Mouse (Mus musculus) left cerebral cortex, postnatal 14 days (tissue): Measurements from ENCODE around the gene Igfbp3. TPM values are rescaled to one million over a fixed set of nuclear protein-coding genes. Genes with fewer than 3 reads are reported as not detected.

ENCODE experiments used
- DNase-seq, 2 experiments: peaks; one replicate each; pipeline ENCODE4 v3.0.0; 2021 to 2022; ENCODE audit warnings: low spot score in 2 of 2, mixed read lengths in 1 of 2
- intact Hi-C: fragments of 180-260 bp; cut with DNase I; formaldehyde crosslinking; loops from one replicate; pipeline ENCODE4 v1.15.1; 2025
- total RNA-seq, 2 experiments: library from RNA; stranded (reverse); gene quantifications; 2 replicates each; pipeline ENCODE4 v1.2.3; 2021

Gene Igfbp3
- total RNA-seq, 2 experiments from 2014 or later, result 16.0 to 23.2 TPM

- intact Hi-C loops, result no loop called here
- no peak for DNase-seq
These were observed 29.3 kb downstream of the Igfbp3 start for GRCm38 (mm10) chr11:7184420-7184819.

GRCm38 (mm10) chr11:7182409-7183042 lies 31.2 kb downstream of the Igfbp3 start:
- intact Hi-C loops, result no loop called here

GRCm38 (mm10) chr11:7179276-7179675 lies 34.4 kb downstream of the Igfbp3 start:
- intact Hi-C loops, result no loop called here
- DNase-seq, result no peak

More at GRCm38 (mm10) chr11:7182409-7183042, 31.2 kb downstream of the Igfbp3 start:
- DNase-seq, result no peak

- intact Hi-C loops, result no loop called here
These were observed 35.0 kb downstream of the Igfbp3 start for GRCm38 (mm10) chr11:7178724-7179123.

GRCm38 (mm10) chr11:7173664-7174063 lies 40.1 kb downstream of the Igfbp3 start:
- no peak for DNase-seq
- intact Hi-C loops, result no loop called here

More at GRCm38 (mm10) chr11:7178724-7179123, 35.0 kb downstream of the Igfbp3 start:
- no peak for DNase-seq

GRCm38 (mm10) chr11:7169645-7170044 lies 44.1 kb downstream of the Igfbp3 start:
- no peak for DNase-seq
- intact Hi-C loops, result no loop called here

GRCm38 (mm10) chr11:7164416-7164815 lies 49.3 kb downstream of the Igfbp3 start:
- intact Hi-C loops, result no loop called here
- no peak for DNase-seq

GRCm38 (mm10) chr11:7161502-7162174 lies 52.1 kb downstream of the Igfbp3 start:
- intact Hi-C loops, result no loop called here
- DNase-seq, result peak; percentile 52 to 60

GRCm38 (mm10) chr11:7160637-7161101 lies 53.1 kb downstream of the Igfbp3 start:
- DNase-seq, result no peak
- intact Hi-C loops, result no loop called here

GRCm38 (mm10) chr11:7160146-7160545 lies 53.6 kb downstream of the Igfbp3 start:
- intact Hi-C loops, result no loop called here

GRCm38 (mm10) chr11:7158196-7158595 lies 55.5 kb downstream of the Igfbp3 start:
- no peak for DNase-seq
- intact Hi-C loops, result no loop called here

More at GRCm38 (mm10) chr11:7160146-7160545, 53.6 kb downstream of the Igfbp3 start:
- DNase-seq, result no peak

GRCm38 (mm10) chr11:7156427-7156826 lies 57.3 kb downstream of the Igfbp3 start:
- intact Hi-C loops, result no loop called here
- DNase-seq, result no peak

Other genes with a start within 250 kb of the Igfbp3 start
- gene Adcy1, start 150.4 kb downstream of the Igfbp3 start, total RNA-seq, result 100 to 1,000 TPM; 319 to 338 TPM
- gene Gm11985, start 25.4 kb downstream of the Igfbp3 start, total RNA-seq, result not detected
- gene Igfbp1, start 16.1 kb downstream of the Igfbp3 start, total RNA-seq, result under 1 TPM in 1 of 2 experiments, not detected in 1; 0.31 TPM